Mouse (Mus musculus): Measurements from ENCODE around the gene Smarcad1.

The Smarcad1 gene

DNA sequence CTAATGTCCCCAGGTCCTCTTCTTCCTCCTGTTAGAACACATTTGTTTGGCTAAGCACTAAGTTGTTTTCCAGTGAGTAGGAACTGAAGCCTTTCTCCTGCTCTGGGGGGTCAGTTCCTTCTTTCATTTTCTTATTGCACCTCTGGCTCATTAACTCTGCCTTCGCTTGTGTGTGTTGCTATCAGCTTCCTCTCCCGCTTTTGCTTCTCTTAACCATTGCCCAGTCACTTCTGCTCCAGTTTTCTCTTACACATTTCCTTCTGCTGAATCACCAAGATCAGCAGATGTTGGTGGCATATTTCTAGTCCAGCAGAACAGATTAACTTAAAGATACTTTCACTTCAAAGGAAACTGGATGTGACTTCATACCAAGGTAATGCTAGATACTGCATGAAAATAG is 72.5 kb downstream of the Smarcad1 start:
- DNase-seq (ENCODE audit: extremely low spot score), result no peak

DNA sequence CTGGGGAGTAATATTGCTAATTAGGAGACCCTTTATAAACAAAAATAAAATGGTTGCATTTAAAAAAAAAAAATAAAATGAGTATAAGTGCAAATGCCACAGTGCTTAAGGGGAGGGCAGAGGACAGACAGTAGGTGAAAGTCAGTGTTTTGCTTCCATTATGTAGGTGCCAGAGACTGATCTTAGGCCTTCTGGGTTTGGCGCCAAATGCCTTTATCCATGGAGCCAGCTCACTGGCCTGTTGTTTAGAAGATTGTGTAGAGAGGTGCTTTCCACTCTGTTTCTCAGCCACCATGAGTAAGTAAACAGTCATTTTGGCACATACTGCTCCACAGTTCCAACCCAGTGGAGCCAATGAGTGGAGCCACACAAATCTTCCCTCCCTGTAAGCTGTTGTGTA is 75.2 kb downstream of the Smarcad1 start:
- DNase-seq (ENCODE audit: extremely low spot score), result no peak

DNA sequence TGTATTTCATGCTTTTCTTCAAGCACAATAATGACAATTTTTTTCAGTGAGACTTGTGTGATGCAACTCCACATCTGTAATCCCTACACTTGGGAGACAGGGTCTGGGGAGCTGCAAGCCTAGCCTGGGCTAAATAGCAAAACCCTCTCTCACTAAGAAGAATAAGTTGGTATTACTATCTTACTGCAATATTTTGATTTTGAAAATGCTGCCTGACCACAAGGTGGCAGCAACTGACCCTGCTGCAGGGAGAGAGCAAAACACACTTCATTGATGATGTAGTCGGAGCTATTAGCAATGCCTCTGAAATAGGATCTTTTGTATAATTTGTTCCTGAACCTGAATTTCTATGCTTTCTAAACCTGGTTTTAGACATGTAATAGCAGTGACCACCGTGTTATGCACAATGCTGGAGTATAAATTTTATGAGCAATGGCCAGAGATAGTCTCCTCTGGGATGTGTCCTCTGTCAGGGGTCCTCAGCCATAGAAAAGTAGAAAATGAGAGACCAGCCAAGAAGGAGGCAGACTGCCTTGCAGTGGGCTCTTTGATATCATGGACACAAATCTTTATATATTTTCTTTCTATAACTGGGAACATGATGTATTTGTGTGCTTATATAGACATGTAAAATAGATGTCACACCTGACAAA is 83.8 kb downstream of the Smarcad1 start:
- peak; percentile 56 for DNase-seq (ENCODE audit: extremely low spot score)

DNA sequence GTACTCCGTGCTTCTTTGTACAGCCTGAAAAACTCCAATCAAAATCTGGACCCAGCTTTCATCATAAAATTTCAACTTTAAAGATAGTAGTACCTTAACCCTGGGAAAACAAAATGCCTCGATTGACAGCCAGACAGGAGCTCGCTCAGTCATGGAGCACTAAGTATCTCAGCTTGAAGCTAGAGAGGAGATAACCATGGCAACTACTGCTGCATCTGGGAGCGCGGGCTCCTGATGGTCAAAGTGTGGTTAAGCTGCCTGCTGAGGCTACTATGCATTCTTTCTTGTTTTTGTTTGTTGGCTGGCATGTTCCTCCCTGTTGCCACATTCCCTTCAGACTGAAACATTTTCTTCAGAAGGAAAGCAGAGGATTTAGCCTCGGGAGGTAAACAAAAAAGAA is 90.0 kb downstream of the Smarcad1 start:
- DNase-seq (ENCODE audit: extremely low spot score), result no peak

DNA sequence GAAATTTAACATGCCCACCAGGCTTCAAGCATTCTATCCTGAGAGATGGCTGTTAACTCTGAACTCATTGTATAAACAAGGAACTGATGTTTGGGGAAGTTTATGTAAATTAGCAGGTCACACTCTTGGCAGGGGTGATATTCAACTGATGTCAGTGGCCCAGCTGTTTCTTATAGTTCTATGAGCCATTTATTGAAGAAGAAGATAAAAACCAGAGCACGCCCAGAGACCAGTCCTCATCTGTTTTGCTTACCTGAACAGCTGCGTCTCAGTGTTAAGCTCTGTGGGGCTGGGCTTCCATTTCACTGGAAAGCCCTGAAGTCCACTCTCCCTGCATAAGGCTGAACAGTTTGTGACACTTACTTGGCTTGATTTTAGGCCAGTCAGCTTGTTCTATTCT is 95.4 kb downstream of the Smarcad1 start:
- DNase-seq (ENCODE audit: extremely low spot score), result no peak

DNA sequence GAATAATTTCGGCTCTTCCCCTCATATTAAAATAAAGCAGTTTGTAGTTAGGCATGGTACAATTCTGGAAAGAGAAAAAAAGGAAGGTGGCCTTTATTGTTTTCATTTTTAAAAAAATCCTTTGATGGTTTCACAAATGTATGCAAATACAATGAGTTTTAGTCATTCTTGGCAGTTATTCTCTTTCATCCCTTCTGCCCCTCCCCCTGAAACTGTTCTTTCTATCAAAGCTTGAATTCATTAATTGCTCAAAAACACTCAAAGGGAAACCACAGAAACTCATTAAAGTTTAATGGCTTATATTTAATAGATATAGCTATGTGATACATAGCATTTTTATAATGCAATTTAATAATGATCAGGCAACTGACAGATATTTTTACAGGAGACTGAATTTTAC is 95.9 kb downstream of the Smarcad1 start:
- no peak for DNase-seq (ENCODE audit: extremely low spot score)

DNA sequence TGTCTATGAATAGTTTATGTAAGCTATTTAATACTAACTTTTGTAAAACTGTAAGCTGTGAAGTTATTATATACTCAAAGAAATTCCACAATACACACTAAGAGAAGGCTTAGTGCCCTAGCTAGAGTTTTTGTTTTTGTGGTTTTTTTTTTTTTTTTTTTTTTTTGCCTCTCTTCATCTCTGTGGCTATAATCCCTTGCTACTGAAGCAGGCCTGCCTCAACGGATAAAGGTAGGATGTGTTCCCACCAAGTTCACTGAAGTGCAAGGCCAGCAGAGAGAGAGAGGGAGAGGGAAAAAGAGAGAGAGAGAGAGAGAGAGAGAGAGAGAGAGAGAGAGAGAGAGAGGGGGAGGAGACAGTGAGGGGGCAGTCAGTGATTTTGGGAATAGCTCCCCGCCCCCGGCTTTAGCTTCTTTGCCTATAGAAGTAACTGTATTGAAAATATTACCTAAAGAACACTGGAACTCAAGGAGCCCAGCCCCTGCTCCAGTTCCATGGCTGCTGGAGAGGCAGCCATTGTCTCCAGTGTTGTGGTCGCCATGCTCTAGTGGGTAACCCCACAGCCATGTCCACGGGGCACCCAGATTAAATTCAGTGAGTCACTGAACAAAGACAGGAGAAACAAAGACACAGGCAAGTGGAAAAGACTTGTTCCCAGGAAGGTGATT is 97.8 kb downstream of the Smarcad1 start:
- no peak for DNase-seq (ENCODE audit: extremely low spot score)

DNA sequence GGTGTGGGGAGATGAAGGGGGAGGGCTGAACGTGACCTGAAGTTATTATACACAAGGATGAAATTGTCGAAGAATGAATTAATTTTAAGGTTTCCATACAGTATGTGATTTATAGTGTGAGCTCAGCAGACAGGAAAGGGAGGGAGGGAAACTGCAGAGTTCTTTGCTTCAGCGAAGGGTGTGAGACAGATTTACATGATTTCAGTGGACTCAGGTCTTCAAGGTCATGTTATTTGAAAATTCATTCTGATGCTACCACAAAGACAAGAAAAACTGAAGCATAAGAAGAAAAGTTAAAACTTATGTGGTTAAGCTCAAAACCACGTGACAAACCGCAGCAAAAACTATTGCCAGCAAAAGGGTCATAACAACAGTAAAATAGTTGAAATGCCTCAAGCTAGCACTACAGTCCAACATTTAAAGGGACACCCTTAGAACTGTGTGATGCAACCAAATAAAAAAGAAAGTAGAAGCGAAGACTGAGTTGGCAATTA is 98.4 kb downstream of the Smarcad1 start:
- DNase-seq (ENCODE audit: extremely low spot score), result no peak

DNA sequence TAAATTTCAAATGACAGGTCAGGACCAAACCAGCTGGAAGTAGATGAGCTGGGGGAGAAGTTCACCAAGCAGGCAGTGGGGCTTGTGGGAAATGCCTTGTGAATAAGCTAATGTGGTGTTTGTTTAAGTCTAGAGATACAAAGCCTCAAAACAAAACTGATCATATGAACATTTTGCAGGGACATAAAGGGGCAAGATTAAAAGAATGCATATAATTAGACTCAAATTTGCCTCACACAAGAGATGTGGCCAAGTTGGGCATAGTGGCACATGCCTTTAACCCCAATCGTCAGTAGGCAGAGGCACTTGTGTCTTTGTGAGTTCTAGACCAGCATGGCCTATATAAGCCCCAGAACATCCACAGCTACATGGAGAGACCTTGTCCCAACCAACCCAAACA is 99.9 kb downstream of the Smarcad1 start:
- no peak for DNase-seq (ENCODE audit: extremely low spot score)

DNA sequence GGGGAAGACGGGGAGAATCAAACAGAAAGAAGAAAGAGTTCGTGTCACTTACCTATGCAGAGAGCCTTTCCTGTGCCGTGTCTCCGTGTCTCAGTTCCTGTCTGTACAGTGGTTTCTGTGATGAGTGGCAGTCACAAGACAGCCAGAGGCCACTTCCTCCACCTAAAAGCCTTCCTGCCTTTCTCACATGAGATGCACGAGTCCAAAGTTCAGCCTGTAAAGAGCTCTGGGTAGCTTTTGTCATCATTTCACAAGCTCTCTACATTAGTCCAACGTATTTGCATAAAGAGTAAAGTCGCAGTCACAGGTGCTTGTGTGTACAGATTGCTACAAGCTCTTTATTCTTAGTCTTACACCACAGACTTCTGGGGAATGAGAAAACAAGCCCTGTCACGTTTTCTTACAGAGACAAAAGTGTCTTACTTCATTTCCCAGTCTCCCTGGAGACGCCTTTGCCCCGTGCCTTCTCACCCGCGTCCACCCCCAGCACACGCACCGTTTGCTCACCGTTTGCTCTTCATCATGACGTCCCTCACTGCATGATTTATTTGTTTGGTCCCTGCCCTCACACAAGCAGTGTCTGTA is 102.3 kb downstream of the Smarcad1 start, which contains the start of gene Hpgds:
Hpgds (minus strand) TSS at position 288 of the 585 bp plus-strand sequence.
- DNase-seq (ENCODE audit: extremely low spot score), result no peak

DNA sequence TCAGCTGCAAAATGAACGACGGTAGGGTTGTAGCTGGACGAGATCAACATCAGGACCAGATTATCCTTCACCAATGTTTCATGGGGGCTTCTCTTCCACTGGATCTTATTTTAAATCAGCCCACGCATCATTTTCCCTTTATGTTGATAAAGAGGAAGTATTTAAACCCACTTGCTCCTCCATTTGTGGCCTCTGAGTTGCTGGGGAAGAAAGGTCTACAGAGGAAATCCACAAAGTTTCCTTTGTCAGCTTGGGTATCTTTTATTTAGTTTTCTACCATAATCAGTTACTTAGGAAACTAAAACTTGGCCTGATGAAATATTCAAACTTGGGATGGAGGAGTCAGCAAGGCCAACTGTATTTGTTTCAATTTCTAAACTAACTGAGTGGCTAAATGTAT is 104.0 kb downstream of the Smarcad1 start:
- DNase-seq (ENCODE audit: extremely low spot score), result no peak

DNA sequence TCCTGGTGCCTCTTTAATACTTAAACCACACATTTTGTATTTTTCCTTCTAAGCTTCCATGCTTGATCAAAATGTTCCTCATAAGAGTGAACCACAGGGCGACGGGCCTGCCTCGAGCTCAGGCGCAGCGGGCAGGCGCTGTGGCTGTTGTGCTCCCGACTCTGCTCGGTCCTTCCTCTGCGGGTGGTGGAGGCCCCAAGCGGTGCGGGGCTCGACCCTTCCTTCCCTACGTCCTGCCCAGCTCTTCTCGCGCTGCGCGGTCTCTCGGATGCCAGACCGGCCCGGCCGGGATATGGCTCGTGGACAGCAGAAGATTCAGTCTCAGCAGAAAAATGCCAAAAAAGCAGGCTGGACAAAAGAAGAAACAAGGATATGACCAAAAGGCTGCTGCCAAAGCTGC is 108.3 kb downstream of the Smarcad1 start:
- peak; percentile 41 for DNase-seq (ENCODE audit: extremely low spot score)

DNA sequence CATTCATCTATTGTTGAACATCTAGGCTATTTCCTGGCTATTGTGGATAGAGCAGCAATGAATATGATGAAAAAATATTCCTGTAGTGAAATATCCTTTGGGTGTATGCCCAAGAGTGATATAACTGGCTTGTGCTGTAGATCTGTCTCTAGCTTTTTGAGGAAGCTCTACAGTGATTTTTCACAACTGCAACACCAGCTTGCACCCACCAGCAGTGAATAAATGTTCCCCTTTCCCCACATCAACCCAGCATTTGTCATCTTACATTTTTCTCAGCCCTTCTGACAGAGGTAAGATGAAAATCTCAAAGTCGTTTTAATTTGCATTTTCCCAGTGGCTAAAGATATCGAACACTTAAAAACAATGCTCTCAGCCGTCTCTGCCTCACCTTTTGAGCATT is 111.2 kb downstream of the Smarcad1 start:
- DNase-seq (ENCODE audit: extremely low spot score), result no peak

DNA sequence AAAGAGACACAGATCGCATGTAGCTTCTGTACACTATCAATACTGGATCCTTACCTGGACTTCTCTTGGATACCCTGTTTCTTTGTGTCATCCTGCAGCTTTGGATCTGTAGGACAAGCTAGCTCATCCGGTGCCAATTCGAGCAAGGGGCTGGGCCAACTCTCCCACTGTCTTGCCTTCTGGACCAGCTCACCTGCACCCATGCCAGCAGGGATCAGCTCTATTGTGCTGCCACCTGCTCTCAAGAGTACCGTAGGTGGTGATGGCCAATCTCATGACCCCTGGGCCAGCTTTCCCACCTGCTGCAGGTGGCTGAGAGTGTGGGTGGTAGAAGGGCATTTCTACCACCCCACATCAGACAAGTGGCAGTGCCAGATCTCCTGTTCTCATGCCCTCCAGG is 114.7 kb downstream of the Smarcad1 start:
- DNase-seq (ENCODE audit: extremely low spot score), result no peak

DNA sequence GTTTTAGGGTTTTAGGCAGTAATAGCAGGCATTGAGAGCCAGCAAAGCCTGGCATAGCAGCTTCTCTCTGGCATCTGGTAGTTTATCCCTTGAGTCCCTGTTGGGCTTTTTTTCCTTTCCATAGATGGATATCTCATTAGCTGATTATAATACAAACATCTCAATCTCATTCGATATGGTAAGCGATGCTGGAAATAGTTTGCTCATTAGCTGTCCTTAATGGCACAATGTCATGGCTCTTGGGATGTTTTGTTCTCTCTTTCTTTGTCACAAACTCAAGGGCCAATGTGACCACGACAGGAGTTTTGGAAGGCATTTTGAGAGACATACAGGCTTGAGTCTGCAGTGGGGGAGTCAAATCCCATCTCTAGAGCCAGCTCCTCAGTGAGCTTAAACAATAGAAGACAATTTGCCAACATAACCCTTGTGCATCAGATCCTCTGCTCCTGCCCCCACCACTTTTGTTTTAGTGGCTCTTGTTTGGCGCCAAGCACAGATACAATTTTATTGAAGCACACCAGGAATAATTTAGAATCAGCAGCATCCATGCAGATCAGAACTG is 117.1 kb downstream of the Smarcad1 start:
- DNase-seq (ENCODE audit: extremely low spot score), result no peak

DNA sequence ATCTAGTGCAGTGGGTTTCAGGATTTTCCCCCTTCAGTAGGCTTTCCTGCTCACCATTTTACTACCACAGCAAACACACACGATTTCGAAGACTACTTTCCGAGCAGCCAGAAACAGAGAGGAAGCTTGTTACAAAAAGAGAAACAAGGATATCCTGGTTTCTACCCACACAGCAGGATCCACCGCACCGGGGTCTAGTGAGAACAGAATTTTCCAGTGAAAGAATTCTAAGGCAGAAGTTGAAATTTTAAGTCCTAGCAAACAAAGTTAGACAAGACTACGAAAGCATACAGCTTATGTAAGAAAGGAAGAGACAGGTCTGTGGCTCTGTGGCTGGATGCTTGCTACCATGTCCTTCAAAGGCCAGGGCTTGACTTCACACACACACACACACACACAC is 121.8 kb downstream of the Smarcad1 start:
- DNase-seq (ENCODE audit: extremely low spot score), result no peak

DNA sequence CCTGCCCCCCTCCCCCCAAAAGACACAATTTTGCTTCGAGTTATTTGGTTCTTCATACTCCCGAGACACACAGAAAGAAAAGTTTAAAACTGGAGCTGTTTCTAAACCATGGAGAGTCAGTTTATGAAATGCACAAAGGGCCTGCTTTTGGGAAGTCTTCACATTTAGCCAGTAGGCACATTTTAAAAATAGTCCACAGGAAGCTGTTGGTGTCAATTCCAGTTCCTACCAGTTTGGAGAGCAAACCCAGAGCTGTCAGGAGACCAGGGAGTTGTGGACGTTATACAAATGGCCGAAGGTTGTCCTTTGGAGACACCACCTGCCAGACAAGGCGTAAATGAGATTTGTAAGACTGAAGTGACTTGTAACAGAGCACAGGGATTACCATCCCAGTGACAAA is 122.6 kb downstream of the Smarcad1 start:
- DNase-seq (ENCODE audit: extremely low spot score), result no peak

Data from embryo, embryonic 9.5 days (tissue).